ENCODE assay signal across 28 mouse cellular contexts in the genomic region with DNA sequence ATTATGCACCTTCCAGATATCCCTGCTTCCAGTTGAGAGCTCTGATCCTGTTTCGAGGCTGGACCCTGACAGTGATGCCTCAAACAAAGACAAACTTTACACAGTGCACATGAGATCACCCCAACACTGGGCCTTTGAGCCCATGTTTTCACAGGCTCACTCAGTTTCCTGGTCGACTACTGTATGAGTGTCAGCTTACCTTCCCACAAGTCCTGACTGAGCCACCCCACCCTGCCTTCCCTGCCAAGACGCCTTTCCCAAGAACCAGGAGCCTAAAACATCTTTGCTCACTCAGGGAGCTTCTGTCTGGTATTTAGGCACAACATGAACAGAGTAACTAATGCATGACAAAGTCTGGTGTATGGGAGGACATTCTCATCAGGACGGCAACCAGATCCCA. TPM values are rescaled to one million over a fixed set of nuclear protein-coding genes. Genes with fewer than 3 reads are reported as not detected.
"Had no signal": no experiment of that assay in that cellular context is flagged by ENCODE, and none has a peak within 500 bp of the region (broad histone marks: within the 10 kb centered on the region; RNA-seq: fewer than 3 reads in every experiment).

No protein-coding gene starts in this region.

- H3K36me3 ChIP-seq: embryonic facial prominence, embryonic 12.5 days; embryonic facial prominence, embryonic 13.5 days; embryonic facial prominence, embryonic 15.5 days; forebrain, embryonic 10.5 days; forebrain, embryonic 12.5 days; forebrain, embryonic 15.5 days had no signal

- H3K9me3 ChIP-seq: embryonic facial prominence, embryonic 12.5 days; embryonic facial prominence, embryonic 13.5 days; embryonic facial prominence, embryonic 15.5 days; forebrain, embryonic 10.5 days; forebrain, embryonic 12.5 days; forebrain, embryonic 13.5 days; forebrain, embryonic 15.5 days had no signal

- H3K9ac ChIP-seq: embryonic facial prominence, embryonic 12.5 days; embryonic facial prominence, embryonic 13.5 days; embryonic facial prominence, embryonic 15.5 days; forebrain, embryonic 12.5 days; forebrain, embryonic 13.5 days; forebrain, embryonic 15.5 days; forebrain, postnatal 0 days had no signal

- H3K4me3 ChIP-seq: embryonic facial prominence, embryonic 12.5 days; embryonic facial prominence, embryonic 13.5 days; embryonic facial prominence, embryonic 15.5 days; erythroblast, embryonic 14.5 days; forebrain, embryonic 10.5 days; forebrain, embryonic 12.5 days; forebrain, embryonic 13.5 days; forebrain, embryonic 15.5 days; gastrocnemius, adult 2 months; heart, adult 2 months had no signal

- ATAC-seq: forebrain, embryonic 13.5 days; forebrain, embryonic 14.5 days; forebrain, embryonic 15.5 days; forebrain, embryonic 16.5 days; forebrain, postnatal 0 days had no signal

- H3K4me1 ChIP-seq: embryonic facial prominence, embryonic 12.5 days; embryonic facial prominence, embryonic 15.5 days; forebrain, embryonic 10.5 days; forebrain, embryonic 12.5 days; forebrain, embryonic 13.5 days; forebrain, embryonic 15.5 days had no signal

- DNase-seq: cerebellum, adult 18-20 months; cerebellum, adult 2 months; cerebellum, adult 8-10 months; cerebellum, adult 9-10 months; cerebellum, adult 9-11 months; cerebellum, postnatal 10 days; cerebellum, postnatal 14 days; cerebellum, postnatal 25 days; cerebellum, postnatal 36 days; embryo, embryonic 11 days; forebrain, postnatal 0 days; gastrocnemius, adult 2 months; gastrocnemius, postnatal 10 days; gastrocnemius, postnatal 14 days; gastrocnemius, postnatal 25 days; gastrocnemius, postnatal 36 days; heart, adult 18-20 months; heart, adult 2 months had no signal

- H3K4me2 ChIP-seq: embryonic facial prominence, embryonic 12.5 days; embryonic facial prominence, embryonic 13.5 days; embryonic facial prominence, embryonic 15.5 days; forebrain, embryonic 12.5 days; forebrain, embryonic 13.5 days; forebrain, embryonic 15.5 days had no signal

- H3K27me3 ChIP-seq: embryonic facial prominence, embryonic 12.5 days; embryonic facial prominence, embryonic 13.5 days; embryonic facial prominence, embryonic 15.5 days; forebrain, embryonic 12.5 days; forebrain, embryonic 13.5 days; forebrain, embryonic 15.5 days had no signal

- H3K27ac ChIP-seq: embryonic facial prominence, embryonic 12.5 days; embryonic facial prominence, embryonic 13.5 days; embryonic facial prominence, embryonic 15.5 days; forebrain, embryonic 10.5 days; forebrain, embryonic 12.5 days; forebrain, embryonic 13.5 days; forebrain, embryonic 15.5 days; gastrocnemius, adult 2 months; heart, adult 2 months had no signal

RNA-seq across cellular contexts. Expression of a gene that starts 9.6 kb away (rescaled TPM):
- polyA plus RNA-seq: erythroblast, embryonic 14.5 days had no signal
